Mouse (Mus musculus): ENCODE data around the gene Ptk6.

DNA sequence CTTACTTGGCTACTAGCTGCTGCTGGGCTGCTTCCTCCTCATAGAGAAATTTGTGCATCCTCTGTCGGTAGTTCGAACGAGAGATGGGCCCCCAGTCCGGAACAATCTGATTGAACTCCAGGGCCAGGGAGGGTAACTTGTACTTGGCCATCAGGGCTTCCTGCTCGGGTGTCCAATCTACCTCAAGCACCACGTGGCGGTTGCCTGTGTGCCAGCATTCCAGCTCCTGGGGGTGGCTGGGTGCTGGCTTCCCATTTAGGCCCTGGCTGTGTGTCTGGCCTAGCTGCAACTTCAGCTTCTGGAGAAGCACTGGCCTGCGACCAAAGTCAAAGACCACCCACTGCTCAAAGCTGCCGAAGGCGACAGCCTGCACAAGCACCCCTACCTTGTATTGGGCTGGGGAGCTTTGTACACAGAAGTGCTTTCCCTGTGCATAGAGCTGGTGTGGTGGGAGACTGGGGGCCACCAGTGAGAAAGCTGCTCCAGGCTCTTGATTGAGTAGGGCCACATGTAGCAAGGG lies 35.6 kb upstream of the Ptk6 start:
- TF ChIP-seq POLR2A (IDR thresholded peaks at IDR 0.05; ENCODE audit: control insufficient read depth, low read depth, low read length) (no peak), CTCF (IDR thresholded peaks at IDR 0.05; ENCODE audit: control insufficient read depth, insufficient read depth, insufficient replicate concordance, low read depth, low read length) (no peak)

Data from testis, adult 2 months (tissue).